Mouse (Mus musculus) thymus, adult 2 months (tissue): ENCODE measurements around the gene Cdhr3.

Source experiments
- CTCF ChIP-seq: fragments of 200-500 bp; IDR thresholded peaks from 2 replicates; pipeline ENCODE4 v1.5.1; 2012; ENCODE audit warnings: mild to moderate bottlenecking, control low read depth, low read length, moderate library complexity, borderline replicate concordance; ENCODE audit not compliant: control insufficient read depth, poor library complexity, insufficient read depth; ENCODE audit errors: extremely low read depth
- POLR2A ChIP-seq: fragments of 200-500 bp; IDR thresholded peaks from 2 replicates; pipeline ENCODE4 v1.6.1; 2012; ENCODE audit warnings: mild to moderate bottlenecking, low read length, control low read depth, moderate library complexity; ENCODE audit not compliant: control insufficient read depth, poor library complexity, insufficient read depth; ENCODE audit errors: extremely low read depth

DNA sequence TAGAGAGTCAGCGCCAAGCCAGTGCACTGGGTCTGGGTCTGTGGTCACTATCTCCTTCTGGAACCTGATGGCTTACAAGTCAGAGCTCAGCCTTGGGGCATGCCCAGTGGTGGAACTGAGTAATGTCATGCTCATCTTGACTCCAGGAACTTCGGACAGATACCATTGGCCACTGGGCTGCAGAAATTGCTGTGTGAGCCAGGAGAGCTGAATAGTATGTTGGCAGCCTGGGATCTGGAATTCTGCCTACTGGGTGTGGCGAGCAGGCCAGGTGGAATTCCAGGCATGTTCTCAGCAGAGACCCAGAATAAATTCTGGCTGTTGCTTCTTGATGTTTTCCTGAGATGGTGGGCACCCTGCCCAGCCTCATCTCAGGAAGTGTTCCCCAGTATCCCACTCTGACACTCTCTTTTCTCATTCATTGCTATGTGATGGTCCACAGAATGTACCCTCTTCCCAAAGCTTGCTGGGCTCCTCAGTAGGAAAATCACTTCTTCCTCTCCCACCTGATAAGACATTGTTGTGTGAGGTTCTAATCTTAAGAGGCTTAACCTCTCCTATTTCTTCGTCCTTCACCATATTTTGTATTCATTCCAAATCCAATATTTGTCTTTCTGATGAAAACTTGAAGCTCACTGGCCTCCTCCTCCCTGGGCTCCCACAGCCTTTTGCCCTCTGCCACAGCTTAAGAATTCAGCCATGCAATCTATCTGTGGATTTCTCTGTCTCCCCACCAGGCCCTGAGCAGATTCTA is 97.4 kb downstream of the Cdhr3 start:
- TF ChIP-seq CTCF (no peak), POLR2A (no peak)
